Mouse (Mus musculus): ENCODE data around the gene Sdf2.
A peak's percentile ranks its signal among the peaks of the same experiment; 100 is the strongest.

The Sdf2 gene

GRCm38 (mm10) chr11:78245627-78246317, at the start of gene Sdf2, which contains the start of gene Supt6:
Gene Sdf2 (plus strand): TSS chr11:78245746.
Gene Supt6 (minus strand): TSS chr11:78245987.
- peak; percentile 78 for DNase-seq (ENCODE audit: extremely low spot score, low read depth, low spot score)

- no peak for DNase-seq (ENCODE audit: extremely low spot score, low read depth, low spot score)
Measured at GRCm38 (mm10) chr11:78202372-78202771, 43.2 kb upstream of the Sdf2 start.

- DNase-seq (ENCODE audit: extremely low spot score, low read depth, low spot score), result no peak
Measured at GRCm38 (mm10) chr11:78204287-78204686, 41.3 kb upstream of the Sdf2 start.

- no peak for DNase-seq (ENCODE audit: extremely low spot score, low read depth, low spot score)
Measured at GRCm38 (mm10) chr11:78205361-78206206, 40.0 kb upstream of the Sdf2 start.

- DNase-seq (ENCODE audit: extremely low spot score, low read depth, low spot score), result no peak
Measured at GRCm38 (mm10) chr11:78207190-78207589, 38.4 kb upstream of the Sdf2 start.

- DNase-seq (ENCODE audit: extremely low spot score, low read depth, low spot score), result no peak
Measured at GRCm38 (mm10) chr11:78209886-78210285, 35.7 kb upstream of the Sdf2 start.

- DNase-seq (ENCODE audit: extremely low spot score, low read depth, low spot score), result no peak
Measured at GRCm38 (mm10) chr11:78210615-78211014, 34.9 kb upstream of the Sdf2 start.

- DNase-seq (ENCODE audit: extremely low spot score, low read depth, low spot score), result no peak
Measured at GRCm38 (mm10) chr11:78211513-78211912, 34.0 kb upstream of the Sdf2 start.

- DNase-seq (ENCODE audit: extremely low spot score, low read depth, low spot score), result no peak
Measured at GRCm38 (mm10) chr11:78213086-78213817, 32.3 kb upstream of the Sdf2 start.

GRCm38 (mm10) chr11:78215709-78216317, 29.7 kb upstream of the Sdf2 start:
- no peak for DNase-seq (ENCODE audit: extremely low spot score, low read depth, low spot score)

GRCm38 (mm10) chr11:78223586-78223985, 22.0 kb upstream of the Sdf2 start:
- no peak for DNase-seq (ENCODE audit: extremely low spot score, low read depth, low spot score)

- DNase-seq (ENCODE audit: extremely low spot score, low read depth, low spot score), result no peak
Measured at GRCm38 (mm10) chr11:78231518-78231917, 14.0 kb upstream of the Sdf2 start.

- DNase-seq (ENCODE audit: extremely low spot score, low read depth, low spot score), result no peak
Measured at GRCm38 (mm10) chr11:78240193-78240857, 5.2 kb upstream of the Sdf2 start.

- DNase-seq (ENCODE audit: extremely low spot score, low read depth, low spot score), result no peak
Measured at GRCm38 (mm10) chr11:78245261-78245626, 302 bp upstream of the Sdf2 start.

GRCm38 (mm10) chr11:78246318-78247011, 919 bp downstream of the Sdf2 start:
- DNase-seq (ENCODE audit: extremely low spot score, low read depth, low spot score), result no peak

GRCm38 (mm10) chr11:78247012-78247348, 1.4 kb downstream of the Sdf2 start:
- no peak for DNase-seq (ENCODE audit: extremely low spot score, low read depth, low spot score)

GRCm38 (mm10) chr11:78247727-78248140, 2.2 kb downstream of the Sdf2 start:
- DNase-seq (ENCODE audit: extremely low spot score, low read depth, low spot score), result no peak

GRCm38 (mm10) chr11:78256618-78257017, 11.1 kb downstream of the Sdf2 start:
- no peak for DNase-seq (ENCODE audit: extremely low spot score, low read depth, low spot score)

- no peak for DNase-seq (ENCODE audit: extremely low spot score, low read depth, low spot score)
Measured at GRCm38 (mm10) chr11:78260489-78261258, 15.1 kb downstream of the Sdf2 start.

All from hindlimb bud, embryonic 11.5 days (tissue).